Mouse (Mus musculus) adrenal gland, postnatal 14 days (tissue): Measurements from ENCODE around the gene Nav2. TPM values are rescaled to one million over a fixed set of nuclear protein-coding genes. Genes with fewer than 3 reads are reported as not detected.

ENCODE experiments used
- DNase-seq: peaks from one replicate; pipeline ENCODE4 v3.0.0; 2021; ENCODE audit warnings: mixed read lengths
- total RNA-seq: library from RNA; stranded (reverse); gene quantifications from 2 replicates; pipeline ENCODE4 v1.2.3, GENCODE M21; 2021

Nav2 gene
- total RNA-seq, 1 experiment from 2014 or later = 14.2 TPM

DNA sequence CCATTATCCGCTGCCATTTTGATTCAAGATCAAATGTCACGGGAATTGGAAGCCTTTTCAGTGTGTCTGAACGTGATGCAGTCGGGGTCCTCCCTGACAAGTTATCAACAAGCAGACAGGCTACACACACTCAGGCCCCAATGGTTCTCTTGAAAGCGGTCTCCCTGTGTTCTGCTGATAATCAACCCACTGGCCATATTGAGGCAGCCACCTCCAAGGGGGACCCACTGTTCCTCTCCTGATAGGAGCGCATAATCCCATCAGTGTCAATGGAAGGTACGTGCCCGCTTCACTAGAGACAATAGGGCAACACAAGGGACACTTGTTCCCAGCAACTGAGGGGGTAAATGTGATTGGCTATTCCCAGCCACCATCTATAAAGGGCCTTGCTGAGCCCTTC, 195.9 kb downstream of the Nav2 start:
- no peak for DNase-seq

DNA sequence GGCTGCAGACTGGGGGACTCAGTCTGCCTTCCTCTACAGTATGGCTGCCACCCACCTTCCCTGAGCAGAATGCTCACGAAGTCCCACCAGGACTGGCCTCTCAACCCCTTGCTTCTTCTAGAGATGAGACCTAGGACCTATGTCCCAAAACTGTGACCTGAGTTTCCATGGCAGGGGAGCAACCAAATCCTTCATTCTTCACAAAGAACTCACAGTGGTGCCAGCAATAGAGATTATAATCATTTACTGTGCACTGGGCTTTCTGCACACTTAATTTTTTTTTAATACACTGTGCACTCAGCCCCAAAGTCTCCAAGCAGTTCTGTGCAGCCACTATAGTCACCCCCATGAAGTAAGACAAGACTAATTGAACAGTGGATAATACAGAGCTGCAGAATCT, 196.3 kb downstream of the Nav2 start:
- DNase-seq = no peak

DNA sequence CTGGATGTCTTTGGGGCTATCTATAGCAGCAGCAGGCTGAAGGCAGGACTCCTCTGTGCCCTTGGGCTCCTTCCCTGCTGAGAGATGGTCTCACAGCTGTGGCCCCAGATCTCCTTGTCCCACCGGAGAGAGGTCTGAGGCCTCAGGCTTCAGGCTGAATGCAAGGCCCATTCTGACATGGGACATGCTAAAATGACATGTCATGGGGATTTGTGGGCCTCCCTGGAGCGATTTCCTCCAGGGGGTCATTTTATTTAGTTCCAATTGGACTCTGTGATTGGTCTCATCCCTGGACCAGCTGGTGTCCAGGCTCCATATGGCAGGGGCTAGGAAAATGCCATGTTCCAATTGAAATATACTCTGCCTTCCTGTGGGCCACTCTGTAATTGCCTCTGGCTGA, 197.0 kb downstream of the Nav2 start:
- DNase-seq = no peak

DNA sequence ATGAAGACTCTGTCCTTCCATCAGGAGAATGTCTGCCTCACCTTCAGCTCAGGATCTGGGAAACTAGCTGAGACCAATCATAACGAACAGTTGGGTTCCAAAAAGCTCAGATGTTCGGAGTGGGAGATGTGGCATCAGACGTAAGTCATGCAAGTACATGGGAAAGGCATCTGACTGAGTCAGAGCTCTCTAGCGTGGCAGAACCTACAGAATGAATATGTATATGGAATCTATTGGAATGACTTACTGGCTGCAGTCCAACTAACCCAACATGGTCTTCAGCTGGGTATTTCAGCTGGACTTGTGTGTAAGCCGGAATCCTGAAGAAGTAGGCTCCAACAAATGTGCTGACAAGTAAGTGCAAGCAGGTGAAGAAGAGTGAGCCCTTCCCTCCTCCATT, 199.6 kb downstream of the Nav2 start:
- no peak for DNase-seq

DNA sequence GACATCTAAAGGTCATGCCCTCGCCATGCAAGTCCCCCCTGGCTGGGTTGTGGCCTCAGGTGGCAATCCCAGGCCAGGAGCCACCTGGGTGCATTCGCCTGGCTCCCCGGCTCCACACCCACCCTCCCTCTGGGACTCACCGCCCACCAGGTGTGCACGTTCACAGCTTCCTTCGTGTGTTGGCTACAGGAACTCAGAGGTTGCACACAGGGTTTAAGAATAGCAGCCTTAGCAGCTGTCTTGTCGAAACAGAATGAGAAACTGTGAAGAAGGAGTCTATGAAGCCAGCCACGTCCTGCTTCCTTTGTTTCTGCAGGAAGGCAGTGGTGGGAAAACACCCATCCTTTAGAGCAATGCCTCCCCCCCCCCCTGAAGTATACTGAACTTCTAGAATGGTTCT, 210.5 kb downstream of the Nav2 start:
- DNase-seq = no peak

DNA sequence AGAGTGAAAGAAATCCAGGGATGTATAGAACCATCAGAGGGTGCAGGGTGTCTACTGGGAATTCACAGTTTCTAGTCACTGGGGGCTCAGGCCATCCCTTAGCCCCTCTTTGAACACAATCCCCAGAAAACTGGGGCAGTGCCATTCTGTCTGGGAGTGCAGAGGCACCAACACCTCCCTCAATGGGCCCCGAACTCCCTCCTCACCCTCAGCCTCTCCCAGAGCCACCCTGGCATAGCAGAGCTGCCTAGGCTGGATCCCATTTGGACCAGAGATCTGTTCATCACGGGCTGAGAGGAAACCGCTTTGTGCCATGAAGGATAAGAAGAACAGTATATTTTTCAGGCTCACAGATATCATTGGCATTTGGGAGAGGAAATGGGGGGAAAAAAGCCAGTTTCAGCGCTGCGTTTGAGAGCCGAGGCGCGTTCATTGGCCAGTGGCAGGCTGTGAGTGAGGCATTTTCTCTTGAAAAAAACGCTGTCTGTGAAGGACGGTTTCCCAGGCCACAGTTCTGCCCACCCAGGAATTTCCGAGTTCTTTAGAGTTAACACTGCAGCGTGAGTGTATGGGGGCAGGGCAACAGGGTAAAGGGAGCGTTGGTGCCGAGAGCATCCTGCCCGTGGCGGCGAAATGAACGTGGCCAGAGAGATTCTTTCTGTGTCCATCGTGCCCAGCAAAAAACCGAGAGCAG, 211.4 kb downstream of the Nav2 start:
- no peak for DNase-seq

DNA sequence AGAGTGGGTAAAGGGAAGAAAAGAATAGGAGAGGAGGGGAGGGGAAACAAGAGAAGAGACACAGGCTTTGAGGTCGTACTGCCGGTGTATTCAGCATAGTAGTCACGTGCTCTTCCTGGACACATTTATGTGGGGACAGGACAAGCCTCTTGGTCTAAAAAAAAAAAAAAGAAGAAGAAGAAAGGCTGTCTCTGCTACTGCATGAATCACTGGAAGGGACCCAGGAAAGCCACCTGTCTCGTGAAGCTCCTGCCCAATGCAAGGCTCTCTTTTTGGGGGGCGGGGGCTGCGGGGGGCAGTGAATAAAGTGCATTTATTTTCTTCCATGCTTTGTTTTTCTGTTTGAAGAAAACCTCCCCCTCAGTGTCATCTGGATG, 212.0 kb downstream of the Nav2 start:
- DNase-seq = no peak

DNA sequence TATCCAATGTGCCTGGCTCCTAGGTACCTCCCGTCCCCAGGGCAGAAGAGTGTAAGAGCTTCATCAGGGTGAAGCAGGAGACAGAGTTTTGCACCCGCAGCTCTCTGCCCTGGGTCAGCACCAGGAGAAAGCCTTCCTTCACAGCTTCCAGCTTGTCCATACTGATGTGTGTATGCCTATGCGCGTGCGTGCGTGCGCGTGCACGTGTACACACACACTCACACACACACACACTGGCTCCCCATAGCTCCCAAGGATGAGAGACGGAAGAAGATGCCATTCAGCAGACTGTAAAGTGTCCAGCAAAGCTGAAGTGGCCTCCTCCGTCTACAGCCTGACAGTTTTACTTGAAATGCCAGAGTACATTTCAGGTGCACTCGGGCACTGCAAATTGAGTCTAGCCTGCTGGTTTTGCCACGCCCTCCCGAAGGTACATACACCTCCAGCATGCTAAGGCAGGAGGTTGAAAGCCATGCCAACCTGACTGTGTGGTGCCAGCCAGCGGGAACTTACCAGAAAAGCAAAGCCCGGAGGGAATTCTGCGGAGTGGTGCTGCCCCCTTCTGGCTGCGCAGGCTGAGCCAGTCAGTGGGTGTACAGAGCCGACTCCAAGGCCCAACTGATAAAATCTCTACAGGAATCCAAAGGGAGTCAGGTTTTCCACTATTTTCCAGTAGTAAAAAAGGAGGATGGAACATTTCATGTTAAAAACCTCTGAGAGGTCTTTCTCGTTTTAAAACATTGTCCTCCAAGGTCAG, 212.6 kb downstream of the Nav2 start:
- peak; percentile 93 for DNase-seq

DNA sequence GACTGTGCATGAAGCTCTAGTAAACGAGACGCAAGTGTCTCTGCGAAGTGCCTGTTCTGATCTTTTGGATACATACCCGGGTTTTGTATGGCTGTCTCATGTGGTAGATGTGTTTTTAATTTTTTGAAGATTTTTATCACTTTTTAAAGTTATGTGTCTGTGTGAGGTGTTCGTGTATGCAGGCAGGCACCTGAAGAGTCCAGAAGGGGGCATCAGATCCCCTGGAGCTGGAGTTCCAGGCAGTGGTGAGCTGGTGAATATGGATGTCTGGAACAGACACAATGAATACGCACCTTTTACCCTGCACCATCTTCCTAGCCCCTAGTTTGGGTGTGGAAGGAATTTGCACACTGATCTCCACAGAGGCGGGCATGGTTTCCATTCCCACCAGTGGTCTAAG, 214.0 kb downstream of the Nav2 start:
- DNase-seq = no peak

DNA sequence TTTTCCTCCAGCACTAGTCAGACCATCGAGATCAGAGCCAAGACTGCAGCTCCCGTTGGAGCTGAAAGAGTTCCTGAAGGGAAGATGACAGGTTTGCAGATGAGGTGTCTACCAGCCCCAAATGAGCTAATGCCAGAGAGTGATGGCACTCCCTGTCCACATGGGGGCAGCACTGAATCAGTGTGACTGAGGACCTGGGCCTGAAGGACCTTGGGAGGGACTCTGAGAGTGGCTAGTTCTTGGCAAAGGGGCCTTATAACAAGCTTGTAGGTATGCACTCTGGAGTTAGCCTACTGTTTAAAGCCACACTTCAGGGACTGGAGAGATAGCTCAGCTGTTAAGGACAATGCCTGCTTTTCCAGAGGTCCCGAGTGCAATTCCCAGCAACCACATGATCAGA, 217.0 kb downstream of the Nav2 start:
- DNase-seq = peak; percentile 78

DNA sequence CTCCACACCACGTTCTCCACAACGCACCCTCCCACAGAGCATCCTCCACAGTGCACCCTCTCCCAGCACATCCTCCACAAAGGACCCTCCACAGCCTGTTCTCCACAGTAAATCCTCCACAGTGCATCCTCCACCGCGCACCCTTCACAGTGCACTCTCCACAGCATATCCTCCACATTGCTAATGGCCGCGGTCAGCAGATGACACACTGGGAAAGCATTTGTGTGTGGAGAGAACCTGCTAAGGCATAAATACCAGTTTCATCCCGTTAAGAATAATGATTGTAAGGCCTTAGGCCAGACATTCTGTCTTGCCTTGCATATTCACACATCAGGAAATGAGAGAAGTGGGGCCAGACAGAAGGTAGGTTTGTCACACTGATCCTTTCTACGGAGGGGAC, 219.7 kb downstream of the Nav2 start:
- DNase-seq = no peak

DNA sequence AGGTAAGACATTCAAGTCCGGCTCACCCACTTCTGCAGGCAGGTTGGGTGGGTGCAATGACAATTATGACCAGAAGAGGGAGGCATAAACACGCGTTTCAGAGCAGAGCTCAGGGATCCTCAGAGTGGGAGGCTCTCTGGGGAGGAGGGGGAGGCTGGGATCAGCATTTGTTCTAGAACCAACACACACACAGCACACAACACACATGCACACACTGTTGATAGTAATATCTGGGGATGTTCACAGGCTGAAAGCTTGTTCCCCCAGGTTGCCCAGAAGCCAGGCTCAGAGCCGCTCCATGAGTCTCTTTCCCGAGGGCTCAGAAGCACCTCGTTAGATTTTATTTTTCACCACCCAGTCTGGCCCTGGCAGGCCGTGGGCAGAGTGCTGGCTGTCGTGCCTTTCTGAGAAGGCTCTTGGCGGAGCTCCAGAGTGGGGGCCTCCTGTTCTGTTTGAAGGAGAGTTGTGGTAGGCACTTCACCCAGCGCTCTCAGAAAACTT, 224.4 kb downstream of the Nav2 start:
- peak; percentile 80 for DNase-seq

DNA sequence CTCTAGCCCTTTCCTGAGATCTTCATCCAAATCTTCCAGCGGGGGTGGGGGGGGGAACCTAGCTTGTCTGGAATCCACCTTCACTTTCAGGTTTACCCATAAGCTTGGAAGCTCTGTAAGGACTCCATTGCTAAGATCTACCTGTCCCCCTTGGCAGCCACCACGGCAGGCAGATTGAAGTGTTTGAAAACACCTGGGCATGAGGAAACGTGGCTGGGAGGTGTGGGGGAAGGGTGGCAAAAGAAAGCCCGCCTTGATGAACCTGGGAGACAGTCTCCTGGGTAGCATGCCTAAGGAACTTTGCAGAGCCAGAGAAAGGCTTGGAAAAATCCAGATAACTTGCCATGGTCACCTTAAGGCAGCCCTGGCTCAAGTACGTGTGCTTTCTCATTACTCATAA, 225.9 kb downstream of the Nav2 start:
- DNase-seq = no peak

DNA sequence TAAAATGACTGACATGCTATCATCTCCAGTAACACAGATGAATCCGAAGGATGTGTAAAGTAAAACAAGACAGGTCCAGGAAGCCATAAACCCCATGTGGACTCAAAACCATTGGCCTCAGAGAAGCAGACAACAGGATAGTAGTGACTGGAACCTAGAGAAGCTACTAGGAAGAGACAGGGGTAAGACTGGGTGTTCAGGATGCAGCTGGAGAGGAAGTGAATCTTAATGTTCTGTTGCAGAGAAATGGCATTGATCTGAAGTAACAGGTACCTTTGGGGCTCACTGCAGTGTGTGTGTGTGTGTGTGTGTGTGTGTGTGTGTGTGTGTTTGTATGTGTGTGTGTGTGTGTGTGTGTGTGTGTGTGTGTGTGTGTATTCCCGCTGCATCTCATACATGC, 231.2 kb downstream of the Nav2 start:
- DNase-seq = no peak

DNA sequence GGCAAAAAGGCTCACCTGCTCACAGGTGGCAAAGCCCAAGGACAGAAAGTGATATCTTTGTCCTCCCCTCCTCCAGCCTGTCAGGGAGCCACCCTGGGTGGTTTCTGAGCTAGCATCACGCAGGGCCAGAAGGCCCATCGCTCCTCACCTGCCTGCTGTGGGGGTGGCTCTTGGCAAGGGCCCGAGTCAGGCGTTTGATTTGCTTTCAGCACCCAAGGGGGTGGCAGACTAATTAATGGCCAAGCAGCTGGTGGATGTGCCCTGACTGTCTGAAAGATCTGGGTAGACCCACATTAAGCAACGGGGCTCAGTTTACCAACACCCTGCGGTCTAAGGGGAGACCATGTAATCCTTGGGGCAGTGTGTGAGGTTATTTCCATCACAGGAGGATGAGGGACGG, 235.4 kb downstream of the Nav2 start:
- DNase-seq = no peak

DNA sequence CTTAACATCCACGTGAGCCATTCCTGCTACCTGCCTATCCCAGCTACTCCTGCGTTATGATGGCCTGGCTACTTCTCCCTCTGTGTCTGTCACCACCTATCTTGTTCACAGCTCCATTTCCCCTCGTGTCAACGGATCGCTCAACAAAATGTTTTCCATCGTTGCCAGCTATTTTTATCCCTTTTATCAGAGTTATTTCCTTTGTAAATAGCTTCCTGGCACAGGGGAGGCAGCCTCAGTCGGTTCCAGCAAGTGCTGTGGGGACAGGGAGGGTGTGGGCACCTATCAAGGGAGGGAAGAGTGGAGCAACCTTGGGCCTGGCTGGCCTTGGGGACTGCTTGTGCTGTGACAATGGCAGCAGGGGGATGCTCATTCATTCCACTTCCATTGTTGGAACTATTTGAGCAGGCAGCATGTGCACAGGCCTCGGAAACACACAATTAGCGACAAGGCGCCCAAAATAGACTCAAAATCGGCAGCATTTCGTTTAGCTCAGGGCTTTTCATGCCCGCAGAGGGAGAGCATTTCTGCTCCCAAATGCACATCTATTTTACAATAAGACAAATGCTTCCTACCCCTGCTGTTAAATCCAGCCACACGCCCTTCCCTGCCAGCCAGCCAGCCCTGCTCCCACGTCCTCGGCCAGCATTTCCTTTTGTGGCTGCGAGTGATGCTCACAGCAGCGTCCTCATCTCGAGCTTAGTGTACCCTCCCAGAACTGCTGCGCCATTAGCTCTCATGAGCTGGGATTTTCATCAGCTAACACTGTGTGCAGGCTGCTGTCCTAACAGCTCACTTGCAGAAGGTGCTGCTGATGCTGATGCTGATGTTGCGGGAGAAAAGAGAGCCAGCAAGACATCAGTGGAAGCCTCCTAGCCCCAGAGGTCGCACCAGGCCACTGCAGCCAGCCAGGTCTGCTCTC, 237.5 kb downstream of the Nav2 start:
- DNase-seq = peak; percentile 60

DNA sequence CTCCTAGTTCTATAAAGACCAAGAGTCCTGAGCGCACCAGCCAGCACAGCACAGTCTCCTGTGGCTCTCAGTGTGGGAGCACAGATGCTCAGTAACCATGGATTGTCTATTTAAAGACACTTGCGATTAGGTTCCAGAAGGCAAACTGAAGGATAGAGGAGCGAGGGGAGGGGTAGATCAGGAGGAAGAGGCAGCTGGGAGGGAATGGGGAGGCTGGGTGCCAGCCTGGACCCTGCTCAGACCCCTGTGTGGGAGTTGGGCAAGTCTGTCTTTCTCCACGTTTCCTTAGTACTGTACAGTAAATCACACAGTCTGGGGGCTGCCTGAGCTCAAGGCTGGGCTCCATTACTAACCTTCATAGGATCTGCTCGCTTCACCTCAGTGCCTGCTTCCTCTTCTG, 243.8 kb downstream of the Nav2 start:
- DNase-seq = no peak

DNA sequence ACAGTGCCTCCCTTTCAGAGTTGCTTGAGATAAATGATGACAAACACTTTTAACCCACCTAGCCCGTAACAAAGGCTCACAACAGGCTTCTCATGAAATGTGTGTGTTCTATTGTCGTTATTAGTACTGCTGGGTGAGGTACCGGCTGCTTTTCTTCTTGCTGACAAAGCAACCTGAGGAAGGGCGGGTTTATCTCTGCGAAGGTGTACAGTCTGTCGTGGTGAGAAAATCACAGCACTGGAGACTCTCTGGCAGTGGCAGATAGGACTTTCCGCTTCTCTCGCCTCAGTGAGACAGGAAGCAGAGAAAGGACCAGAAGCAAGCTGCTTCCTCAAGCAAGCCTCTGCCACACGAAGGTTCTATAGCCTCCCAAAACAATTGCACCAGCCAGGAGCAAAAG, 244.2 kb downstream of the Nav2 start:
- no peak for DNase-seq

DNA sequence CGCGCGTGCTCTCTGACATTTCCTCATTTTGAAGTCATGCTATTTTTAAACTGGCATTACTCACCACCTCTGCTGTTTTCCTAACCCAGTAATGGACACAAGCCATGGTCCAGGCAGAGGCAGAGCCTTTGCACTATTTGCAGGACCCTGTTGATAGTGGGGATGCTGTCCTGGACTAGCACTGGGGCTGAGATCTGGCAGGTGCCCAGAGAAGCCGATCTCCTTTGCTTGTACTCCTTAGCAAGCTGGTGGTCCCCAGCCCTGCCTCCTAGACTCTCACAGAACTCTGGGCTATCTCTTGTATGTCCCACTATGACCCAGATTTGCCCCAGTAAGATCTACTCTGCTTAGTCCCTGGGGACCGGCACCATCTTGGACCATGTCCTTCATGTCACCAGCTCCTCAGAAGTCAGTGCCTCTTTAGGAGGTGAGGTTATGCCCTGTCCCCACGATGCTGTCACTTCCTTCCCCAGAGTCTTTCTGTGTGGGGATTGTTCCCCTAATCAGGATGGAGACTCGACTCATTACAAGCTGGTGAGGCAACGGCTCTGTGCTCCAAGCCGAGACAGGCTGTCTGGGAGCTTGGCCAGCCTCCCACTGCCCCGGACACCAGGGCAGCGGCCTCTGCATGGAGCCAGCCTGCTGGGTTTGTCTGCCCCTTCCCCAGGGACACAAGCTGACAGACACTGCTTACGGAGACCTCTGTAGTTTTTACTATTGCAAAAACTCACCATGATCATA, 250.3 kb downstream of the Nav2 start:
- peak; percentile 38 for DNase-seq

DNA sequence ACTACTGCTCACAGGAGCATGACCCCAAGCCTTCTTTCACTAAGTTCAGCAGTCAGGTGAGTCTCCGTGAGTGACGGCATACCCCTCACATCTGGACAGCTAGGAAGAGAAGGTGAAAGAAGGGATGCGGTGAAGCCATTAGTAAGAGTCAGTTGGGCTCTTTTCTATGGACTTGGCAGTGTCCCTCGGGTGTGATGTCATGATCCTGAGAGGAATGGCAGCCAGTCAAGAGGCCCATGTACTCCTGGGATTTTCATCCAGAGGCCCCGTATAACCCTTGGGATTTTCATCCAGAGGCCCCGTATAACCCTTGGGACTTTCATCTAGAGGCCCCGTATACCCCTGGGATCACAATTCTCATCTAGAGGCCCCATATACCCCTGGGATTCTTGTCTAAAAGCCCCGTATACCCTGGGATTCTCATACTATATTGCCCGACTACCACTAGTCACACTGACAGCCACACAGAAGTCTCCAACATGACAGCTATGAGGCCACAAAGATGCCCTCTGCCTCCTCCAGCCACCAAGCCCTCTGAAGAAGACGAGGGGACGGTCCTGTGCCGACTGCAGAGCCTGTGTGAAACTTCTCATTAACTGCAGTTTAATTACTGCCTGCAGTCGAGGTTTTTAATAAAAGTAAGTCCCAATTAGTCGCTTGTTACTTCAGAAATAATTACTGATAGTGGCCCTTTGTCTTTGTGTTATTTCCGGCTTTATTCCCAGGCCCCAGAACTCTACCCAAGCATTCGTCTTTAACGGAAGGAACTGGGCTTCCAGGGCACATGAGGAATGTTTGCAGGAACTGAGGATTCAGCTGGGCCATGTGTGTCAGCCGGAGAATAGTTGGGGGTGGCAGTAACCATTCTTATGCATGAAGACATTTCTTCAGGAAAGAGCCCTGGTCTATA, 251.4 kb downstream of the Nav2 start:
- no peak for DNase-seq

DNA sequence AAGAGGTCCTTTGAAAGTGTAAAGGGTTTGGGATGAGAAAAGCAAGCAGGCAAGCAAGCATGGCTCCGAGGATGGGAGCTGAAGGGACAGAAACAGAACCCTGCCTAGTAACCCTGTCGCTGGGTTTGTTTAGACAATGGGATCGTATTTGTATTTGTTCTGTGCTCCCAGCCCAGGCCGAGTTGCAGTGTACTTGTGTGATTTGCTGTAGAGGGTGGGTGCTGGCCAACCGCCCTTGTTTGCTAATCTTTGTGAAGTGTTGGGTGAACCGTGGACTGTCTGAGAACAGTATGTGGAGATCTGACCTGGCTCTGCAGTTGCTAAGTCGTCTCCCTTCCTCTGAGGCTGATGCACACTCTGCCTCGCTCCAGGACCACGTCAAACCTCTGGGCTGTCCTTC, 253.6 kb downstream of the Nav2 start:
- DNase-seq = no peak
